In the genomic region with DNA sequence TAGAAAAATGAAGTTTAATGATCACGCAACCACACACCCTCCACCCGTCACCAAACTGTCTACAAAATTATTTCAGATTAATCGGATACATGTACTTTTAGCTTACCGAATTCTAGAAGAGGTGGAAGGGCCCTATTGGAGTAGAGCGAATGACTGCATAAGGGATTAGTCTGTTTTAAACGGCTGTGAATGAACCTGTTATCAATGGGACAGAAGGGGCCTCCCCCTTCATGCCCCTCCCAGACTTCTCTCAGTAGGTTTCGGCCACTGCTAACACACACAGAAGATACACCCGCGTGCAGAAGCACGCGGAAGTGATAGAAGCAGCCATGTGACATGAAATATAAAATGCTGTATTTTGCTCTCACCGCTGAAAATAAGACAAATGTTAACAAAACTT, we compare ENCODE assay signal across 1 mouse cellular context.
TF ChIP-seq lines count a peak whose summit lies in the region.

A gene (minus strand): TSS at position 150 of the 400 bp plus-strand sequence.

TF ChIP-seq in MEL, 35 proteins besides CTCF, POLR2A, EP300 and RAD21 (continued from another document):
- peak; percentile 65 for TF ChIP-seq HCFC1 (IDR thresholded peaks at IDR 0.05; ENCODE audit: low read depth, low read length)
- no peak for TF ChIP-seq USF2 (IDR thresholded peaks at IDR 0.05; ENCODE audit: borderline replicate concordance in 1 of 2, insufficient read depth in 1 of 2, low read depth in 1 of 2, low read length in 2 of 2)
- TF ChIP-seq SIN3A (IDR thresholded peaks at IDR 0.05; ENCODE audit: low read length) = peak; percentile 97
- no peak for TF ChIP-seq UBTF (IDR thresholded peaks at IDR 0.05; ENCODE audit: borderline replicate concordance, insufficient read depth, low read depth, low read length)
- peak; percentile 77 for TF ChIP-seq ETS1 (IDR thresholded peaks at IDR 0.05; ENCODE audit: low read depth, low read length)
- TF ChIP-seq MAX (IDR thresholded peaks at IDR 0.05; ENCODE audit: low read length) = peak; percentile 98
- TF ChIP-seq ZNF384 (IDR thresholded peaks at IDR 0.05; ENCODE audit: low read depth, low read length) = peak; percentile 61; the same call in 1 of the 2 replicates
- TF ChIP-seq MYB (IDR thresholded peaks at IDR 0.05; ENCODE audit: low read depth, low read length) = peak; percentile 64
- peak; percentile 97 for TF ChIP-seq CHD1 (IDR thresholded peaks at IDR 0.05; ENCODE audit: low read depth, low read length)
- no peak for TF ChIP-seq GABPA (IDR thresholded peaks at IDR 0.05; ENCODE audit: low read depth, low read length)
- TF ChIP-seq ZMIZ1 (IDR thresholded peaks at IDR 0.05; ENCODE audit: low read depth, low read length) = peak; percentile 90
- TF ChIP-seq ZC3H11A (IDR thresholded peaks at IDR 0.05; ENCODE audit: low read depth, low read length) = no peak
- peak; percentile 54; the same call in 1 of the 2 replicates for TF ChIP-seq BHLHE40 (IDR thresholded peaks at IDR 0.05; ENCODE audit: borderline replicate concordance, low read depth, low read length)
- no peak for TF ChIP-seq ZKSCAN1 (IDR thresholded peaks at IDR 0.05; ENCODE audit: low read depth, low read length)
- TF ChIP-seq MAFK (IDR thresholded peaks at IDR 0.05; ENCODE audit: borderline replicate concordance, low read depth, low read length) = no peak
- TF ChIP-seq RCOR1 (IDR thresholded peaks at IDR 0.05; ENCODE audit: low read depth, low read length) = peak; percentile 29; the same call in 1 of the 2 replicates
- peak; percentile 94 for TF ChIP-seq TBP (IDR thresholded peaks at IDR 0.05; ENCODE audit: low read depth, low read length)
- TF ChIP-seq TAL1 (IDR thresholded peaks at IDR 0.05; ENCODE audit: low read length) = no peak
